Mouse (Mus musculus) embryonic facial prominence, embryonic 14.5 days (tissue): ENCODE measurements around the gene Prmt7. TPM values are rescaled to one million over a fixed set of nuclear protein-coding genes. Genes with fewer than 3 reads are reported as not detected.

Experiments
- polyA plus RNA-seq: library from polyadenylated mRNA; unstranded; fragments of >200 nt; fragmentation: Nextera tagmentation; extraction: Ambion mirVana; gene quantifications from 2 replicates; pipeline ENCODE4 v1.2.1, GENCODE M21; 2014

The Prmt7 gene
- polyA plus RNA-seq, 1 experiment from 2014 or later: 38.7 TPM

Other genes starting within 250 kb of the Prmt7 start
- 42.8 and 43.9 TPM in 2 replicates for gene Slc12a4, start 244.8 kb upstream of the Prmt7 start, polyA plus RNA-seq
- not detected in 2 replicates for gene Dpep3, start 231.5 kb upstream of the Prmt7 start, polyA plus RNA-seq
- gene Dus2, start 219.6 kb upstream of the Prmt7 start, polyA plus RNA-seq: 16.0 and 20.2 TPM in 2 replicates
- gene Dpep2nb, start 205.0 kb upstream of the Prmt7 start, polyA plus RNA-seq: not detected in 2 replicates
- 14.7 and 15.8 TPM in 2 replicates for gene Ddx28, start 199.1 kb upstream of the Prmt7 start, polyA plus RNA-seq
- gene Nfatc3, start 152.1 kb upstream of the Prmt7 start, polyA plus RNA-seq: 7.2 and 7.3 TPM in 2 replicates
- 14.9 and 20.0 TPM in 2 replicates for gene Esrp2, start 74.0 kb upstream of the Prmt7 start, polyA plus RNA-seq
- gene Pla2g15, start 60.5 kb upstream of the Prmt7 start, polyA plus RNA-seq: 6.8 and 7.2 TPM in 2 replicates
- 46.9 and 51.6 TPM in 2 replicates for gene Slc7a6, start 42.1 kb upstream of the Prmt7 start, polyA plus RNA-seq
- 29.4 and 31.5 TPM in 2 replicates for gene Slc7a6os, start within 50 bp of the Prmt7 start, polyA plus RNA-seq
- gene Smpd3, start 127.1 kb downstream of the Prmt7 start, polyA plus RNA-seq: 30.6 and 36.3 TPM in 2 replicates
- gene Zfp90, start 204.4 kb downstream of the Prmt7 start, polyA plus RNA-seq: 18.4 and 22.9 TPM in 2 replicates